In the genomic region with DNA sequence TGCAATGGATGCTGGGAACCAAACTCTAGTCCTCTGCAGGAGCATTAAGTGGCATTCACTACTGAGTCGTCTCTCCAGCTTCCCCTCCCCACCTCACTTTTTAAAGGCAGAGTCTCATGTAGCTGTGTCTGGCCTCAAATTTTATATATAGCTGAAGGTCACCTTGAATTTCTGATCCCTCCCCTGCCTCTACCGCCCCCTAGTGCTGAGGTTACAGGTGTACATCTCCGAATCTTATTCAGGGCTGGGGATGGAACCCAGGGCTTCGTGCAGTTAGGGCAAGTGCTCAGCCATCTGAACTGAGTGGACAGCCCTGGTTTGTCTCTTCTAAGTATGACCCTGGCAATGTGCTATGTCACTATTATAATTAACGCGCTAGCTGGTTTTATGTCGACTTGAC, we compare ENCODE assay signal across 19 mouse cellular contexts. TPM values are rescaled to one million over a fixed set of nuclear protein-coding genes. Genes with fewer than 3 reads are reported as not detected.
A peak's percentile ranks its signal among the peaks of the same experiment; 100 is the strongest.
DNase-seq lines count a peak whose midpoint lies in the region; ATAC-seq and TF ChIP-seq lines count a peak whose summit lies in the region.
"Had no signal": no experiment of that assay in that cellular context is flagged by ENCODE, and none has a peak within 500 bp of the region (broad histone marks: within the 10 kb centered on the region; RNA-seq: fewer than 3 reads in every experiment).

No protein-coding gene starts in this region.

- no peak overlapping the region for H3K4me3 ChIP-seq in intestine, postnatal 0 days (ENCODE audit: low read depth, low read length)
- H3K4me3 ChIP-seq in intestine, embryonic 16.5 days (ENCODE audit: low read length): no peak overlapping the region
- H3K4me3 ChIP-seq in lung, postnatal 0 days (ENCODE audit: low read depth, low read length): no peak overlapping the region
- H3K4me3 ChIP-seq: embryonic facial prominence, embryonic 13.5 days; limb, embryonic 15.5 days had no signal

- peak; percentile 50 for TF ChIP-seq CTCF in intestine, postnatal 0 days (IDR thresholded peaks at IDR 0.05; ENCODE audit: low read depth)
- TF ChIP-seq CTCF in lung, postnatal 0 days (IDR thresholded peaks at IDR 0.05): peak; percentile 10; the same call in 1 of the 2 replicates

- no peak overlapping the region for H3K27ac ChIP-seq in intestine, postnatal 0 days (ENCODE audit: low read depth, low read length)
- no peak overlapping the region for H3K27ac ChIP-seq in intestine, embryonic 16.5 days (ENCODE audit: low read length)
- H3K27ac ChIP-seq in lung, postnatal 0 days (ENCODE audit: low read length): no peak overlapping the region
- H3K27ac ChIP-seq: embryonic facial prominence, embryonic 13.5 days; limb, embryonic 15.5 days had no signal

- no peak overlapping the region for H3K4me2 ChIP-seq in intestine, postnatal 0 days (replicated peaks; ENCODE audit: low read depth)
- no peak overlapping the region for H3K4me2 ChIP-seq in intestine, embryonic 16.5 days (ENCODE audit: low read depth, low read length)
- H3K4me2 ChIP-seq in lung, postnatal 0 days (replicated peaks; ENCODE audit: low read depth, low read length): no peak overlapping the region
- H3K4me2 ChIP-seq: embryonic facial prominence, embryonic 13.5 days; limb, embryonic 15.5 days had no signal

- DNase-seq in lung, postnatal 0 days (ENCODE audit: low spot score): no peak
- no peak for DNase-seq in lung, postnatal 14 days
- DNase-seq in ES-CJ7 (ENCODE audit: low read depth, low spot score): peak; percentile 65
- peak; percentile 16 for DNase-seq in induced T-regulatory cell, adult 2 months (ENCODE audit: low read depth)
- no peak for DNase-seq in right cerebral cortex, postnatal 14 days
- DNase-seq in heart, adult 11 months: no peak
- DNase-seq: cerebellum, adult 9-11 months; forebrain, postnatal 0 days; heart, adult 18-20 months; kidney, postnatal 10 days; thymus, adult 2 months had no signal

- no peaks in the 10 kb centered on the region for H3K9me3 ChIP-seq in intestine, postnatal 0 days (ENCODE audit: control insufficient read depth)
- H3K9me3 ChIP-seq in intestine, embryonic 16.5 days (ENCODE audit: control insufficient read depth, low read length): 0 out of 2 replicates have a peak, but pooled peaks cover 4% of the 10 kb centered on the region
- no peaks in the 10 kb centered on the region for H3K9me3 ChIP-seq in lung, postnatal 0 days (ENCODE audit: low read length)
- H3K9me3 ChIP-seq: limb, embryonic 15.5 days had no signal

- ATAC-seq in intestine, postnatal 0 days: no peak
- no peak for ATAC-seq in intestine, embryonic 16.5 days
- no peak for ATAC-seq in lung, postnatal 0 days
- ATAC-seq: forebrain, postnatal 0 days had no signal

- no peaks in the 10 kb centered on the region for H3K27me3 ChIP-seq in intestine, postnatal 0 days (replicated peaks; ENCODE audit: control insufficient read depth, insufficient read depth, low read length)
- H3K27me3 ChIP-seq in intestine, embryonic 16.5 days (replicated peaks; ENCODE audit: control insufficient read depth, insufficient read depth, low read length): no peaks in the 10 kb centered on the region
- H3K27me3 ChIP-seq in lung, postnatal 0 days (replicated peaks; ENCODE audit: insufficient read depth, low read length): no peaks in the 10 kb centered on the region
- H3K27me3 ChIP-seq: embryonic facial prominence, embryonic 13.5 days; limb, embryonic 15.5 days had no signal

- 81% methylated on average over 7 of the region's 7 CpGs for WGBS in intestine, postnatal 0 days
- 76% methylated on average over 7 of the region's 7 CpGs for WGBS in intestine, embryonic 16.5 days
- 73% methylated on average over 7 of the region's 7 CpGs for WGBS in lung, postnatal 0 days

- TF ChIP-seq EP300 in lung, postnatal 0 days (IDR thresholded peaks at IDR 0.05): no peak

- no peak overlapping the region for H3K9ac ChIP-seq in intestine, postnatal 0 days (ENCODE audit: low read depth, low read length)
- H3K9ac ChIP-seq in intestine, embryonic 16.5 days (ENCODE audit: low read depth, low read length): no peak overlapping the region
- no peak overlapping the region for H3K9ac ChIP-seq in lung, postnatal 0 days (replicated peaks; ENCODE audit: low read depth)
- H3K9ac ChIP-seq: embryonic facial prominence, embryonic 13.5 days; forebrain, postnatal 0 days; limb, embryonic 15.5 days had no signal

- no peaks in the 10 kb centered on the region for H3K4me1 ChIP-seq in intestine, postnatal 0 days (replicated peaks; ENCODE audit: control insufficient read depth, insufficient read depth, low read length)
- peaks cover 8% of the 10 kb centered on the region for H3K4me1 ChIP-seq in intestine, embryonic 16.5 days (ENCODE audit: control insufficient read depth, insufficient read depth, low read length)
- H3K4me1 ChIP-seq in lung, postnatal 0 days (ENCODE audit: insufficient read depth, low read depth, low read length): no peaks in the 10 kb centered on the region
- H3K4me1 ChIP-seq: embryonic facial prominence, embryonic 13.5 days; limb, embryonic 15.5 days had no signal

- H3K36me3 ChIP-seq in intestine, postnatal 0 days (ENCODE audit: control insufficient read depth, insufficient read depth): no peaks in the 10 kb centered on the region
- H3K36me3 ChIP-seq in intestine, embryonic 16.5 days (ENCODE audit: control insufficient read depth, insufficient read depth, low read length): no peaks in the 10 kb centered on the region
- no peaks in the 10 kb centered on the region for H3K36me3 ChIP-seq in lung, postnatal 0 days (ENCODE audit: insufficient read depth, low read length)
- H3K36me3 ChIP-seq: embryonic facial prominence, embryonic 13.5 days; limb, embryonic 15.5 days had no signal

RNA-seq across cellular contexts. Expression of gene Slc2a7, which starts 2.3 kb away (rescaled TPM):
- polyA plus RNA-seq in intestine, postnatal 0 days (2015; fragmentation: Nextera tagmentation; extraction: Ambion mirVana): 7.0 and 8.2 TPM in 2 replicates
- 1.1 and 1.6 TPM in 2 replicates for polyA plus RNA-seq in intestine, embryonic 16.5 days (2015; fragmentation: Nextera tagmentation; extraction: Ambion mirVana)
- not detected in 2 replicates for polyA plus RNA-seq in lung, postnatal 0 days (2015; fragmentation: Nextera tagmentation; extraction: Ambion mirVana)
- polyA plus RNA-seq: embryonic facial prominence, embryonic 13.5 days; forebrain, postnatal 0 days; heart, embryonic 16.5 days; hindbrain, embryonic 11.5 days; intestine, embryonic 14.5 days; limb, embryonic 15.5 days; neural tube, embryonic 11.5 days had no signal

RNA-seq across cellular contexts. Expression of gene Slc2a5, which starts 32.0 kb away (rescaled TPM):
- 23.8 and 26.9 TPM in 2 replicates for polyA plus RNA-seq in intestine, postnatal 0 days (2015; fragmentation: Nextera tagmentation; extraction: Ambion mirVana)
- 2.4 and 3.4 TPM in 2 replicates for polyA plus RNA-seq in intestine, embryonic 16.5 days (2015; fragmentation: Nextera tagmentation; extraction: Ambion mirVana)
- polyA plus RNA-seq in lung, postnatal 0 days (2015; fragmentation: Nextera tagmentation; extraction: Ambion mirVana): 0.23 and 0.60 TPM in 2 replicates

RNA-seq across cellular contexts. Expression of gene Car6, which starts 50.1 kb away (rescaled TPM):
- polyA plus RNA-seq in intestine, postnatal 0 days (2015; fragmentation: Nextera tagmentation; extraction: Ambion mirVana): not detected in 2 replicates
- not detected in 2 replicates for polyA plus RNA-seq in intestine, embryonic 16.5 days (2015; fragmentation: Nextera tagmentation; extraction: Ambion mirVana)
- polyA plus RNA-seq in lung, postnatal 0 days (2015; fragmentation: Nextera tagmentation; extraction: Ambion mirVana): 0.27 and 0.32 TPM in 2 replicates
- polyA plus RNA-seq: embryonic facial prominence, embryonic 13.5 days; forebrain, postnatal 0 days; heart, embryonic 16.5 days; hindbrain, embryonic 11.5 days; intestine, embryonic 14.5 days; neural tube, embryonic 11.5 days had no signal

Comparison
In these comparisons a context has a peak if more than half of its experiments do, and no peak if none do; other contexts are left out.
1. DNase-seq: peak in ES-CJ7 (single experiment) and induced T-regulatory cell, adult 2 months (single experiment); none in lung, postnatal 0 days (single experiment), lung, postnatal 14 days (single experiment), right cerebral cortex, postnatal 14 days (single experiment) and heart, adult 11 months (single experiment).